In genomic region chr17:27262607-27263006, GRCm38 (mm10) we compare ENCODE assay signal across 12 mouse cellular contexts. TPM values are rescaled to one million over a fixed set of nuclear protein-coding genes. Genes with fewer than 3 reads are reported as not detected.
DNase-seq lines count a peak whose midpoint lies in the region.
"Had no signal": no experiment of that assay in that cellular context is flagged by ENCODE, and none has a peak within 500 bp of the region (broad histone marks: within the 10 kb centered on the region; RNA-seq: fewer than 3 reads in every experiment).

No protein-coding gene starts in this region.

- intact Hi-C loops in gastrocnemius, postnatal 14 days (cut with DNase I; ENCODE audit: low total_unique reads) = no loop called here

- DNase-seq in gastrocnemius, postnatal 14 days = peak; percentile 2
- no peak for DNase-seq in gastrocnemius, postnatal 10 days
- peak; percentile 84 for DNase-seq in 3134 (ENCODE audit: extremely low read depth, insufficient read length, low spot score)
- peak; percentile 91 for DNase-seq in 3T3-L1 (ENCODE audit: low read depth, low spot score)
- DNase-seq in NIH3T3 (ENCODE audit: low read depth) = peak; percentile 92
- no peak for DNase-seq in left cerebral cortex, adult 9 months (ENCODE audit: low spot score in 2 of 2)
- no peak for DNase-seq in thymus, postnatal 4 days
- DNase-seq: adrenal gland, adult 2 months; adrenal gland, postnatal 25 days; cerebellum, adult 2 months; heart, postnatal 36 days; kidney, adult 8-10 months had no signal

RNA-seq across cellular contexts. Expression of gene Lemd2, which starts 58.3 kb away (rescaled TPM):
- 10 to 100 TPM; 17.8 to 18.0 TPM for total RNA-seq in gastrocnemius, postnatal 14 days (2021)
- total RNA-seq in gastrocnemius, postnatal 10 days (2021) = 10 to 100 TPM; 23.2 to 30.1 TPM

Comparison
In these comparisons a context has a peak if more than half of its experiments do, and no peak if none do; other contexts are left out.
1. DNase-seq: peak in gastrocnemius, postnatal 14 days (single experiment), 3134 (single experiment), 3T3-L1 (single experiment) and NIH3T3 (single experiment); none in gastrocnemius, postnatal 10 days (single experiment), left cerebral cortex, adult 9 months (0 of 2) and thymus, postnatal 4 days (single experiment).